Mouse (Mus musculus): Measurements from ENCODE around the gene Bcr.

DNA sequence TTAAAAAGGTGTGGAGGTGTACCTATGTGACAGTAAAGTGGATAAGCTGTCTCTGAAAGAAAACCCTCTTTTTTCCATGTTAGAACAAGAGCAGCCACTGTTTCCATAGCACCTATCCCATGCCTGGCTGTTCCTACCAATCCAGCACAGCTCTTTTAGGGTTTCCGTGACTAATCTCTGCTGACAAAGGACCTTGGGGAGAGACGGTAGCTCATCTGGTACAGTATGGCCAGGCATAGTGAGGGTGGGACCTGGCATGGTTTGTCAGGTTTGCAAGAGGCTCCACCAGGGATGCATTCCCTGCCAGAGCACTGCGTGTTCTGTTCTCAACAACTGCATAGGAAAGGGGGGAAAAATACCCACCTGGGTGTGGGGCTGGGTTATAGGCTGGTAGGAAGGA is 52.0 kb downstream of the Bcr start:
- no peak for TF ChIP-seq CTCF (IDR thresholded peaks at IDR 0.05; ENCODE audit: low read depth, low read length)
- no peak for TF ChIP-seq POLR2A (IDR thresholded peaks at IDR 0.05; ENCODE audit: extremely low read depth, insufficient read depth, low read length)

Measured in liver, adult 2 months (tissue).